Mouse (Mus musculus): ENCODE results near the gene Pik3c2b. TPM values are rescaled to one million over a fixed set of nuclear protein-coding genes. Genes with fewer than 3 reads are reported as not detected.

Gene Pik3c2b
- polyA plus RNA-seq, 1 experiment from 2014 or later, result 2.3 TPM

GRCm38 (mm10) chr1:133148122-133148521, 102.7 kb downstream of the Pik3c2b start:
- ChIA-PET POLR2A (no interaction called here), CTCF (no interaction called here)
- no peaks in the 10 kb centered on the region for H3K27me3 ChIP-seq
- in situ Hi-C loops (cut with MboI; ENCODE audit: low pct_unique_long_range_greater_than_20kb), result no loop called here
- DNase-seq (ENCODE audit: low read depth, low spot score) (no peak), ATAC-seq (no peak)
- no peak for TF ChIP-seq CTCF (IDR thresholded peaks at IDR 0.05)

- POLR2A ChIA-PET, result no interaction called here
- in situ Hi-C loops (cut with MboI; ENCODE audit: low pct_unique_long_range_greater_than_20kb), result no loop called here
- no peak for TF ChIP-seq CTCF (IDR thresholded peaks at IDR 0.05)
- ATAC-seq (no peak), DNase-seq (ENCODE audit: low read depth, low spot score) (no peak)
- H3K27me3 ChIP-seq, result no peaks in the 10 kb centered on the region
- CTCF ChIA-PET, result interaction anchor here (1.1 kb wide), 1 partner anchor 27 kb away, joined by 4 read pairs; no protein-coding TSS in a partner anchor
Observed at GRCm38 (mm10) chr1:133150556-133150955, 105.1 kb downstream of the Pik3c2b start.

GRCm38 (mm10) chr1:133152213-133152612, 106.7 kb downstream of the Pik3c2b start:
- no peak for DNase-seq (ENCODE audit: low read depth, low spot score)
- H3K27me3 ChIP-seq, result no peaks in the 10 kb centered on the region
- no peak for TF ChIP-seq CTCF (IDR thresholded peaks at IDR 0.05)
- CTCF ChIA-PET, result interaction anchor here (1.3 kb wide), 1 partner anchor 201 kb away, joined by 4 read pairs; no protein-coding TSS in a partner anchor
- in situ Hi-C loops (cut with MboI; ENCODE audit: low pct_unique_long_range_greater_than_20kb), result no loop called here
- no peak for ATAC-seq
- POLR2A ChIA-PET, result no interaction called here

GRCm38 (mm10) chr1:133155270-133155669, 109.8 kb downstream of the Pik3c2b start:
- TF ChIP-seq CTCF (IDR thresholded peaks at IDR 0.05), result no peak
- ChIA-PET POLR2A (no interaction called here), CTCF (no interaction called here)
- H3K27me3 ChIP-seq, result no peaks in the 10 kb centered on the region
- no peak for DNase-seq (ENCODE audit: low read depth, low spot score)
- ATAC-seq, result no peak
- in situ Hi-C loops (cut with MboI; ENCODE audit: low pct_unique_long_range_greater_than_20kb), result no loop called here

Other genes starting within 250 kb of the Pik3c2b start
- not detected for gene Lrrn2, start 165.4 kb upstream of the Pik3c2b start, polyA plus RNA-seq (2021)
- 59.2 TPM for gene Mdm4, start 15.1 kb upstream of the Pik3c2b start, polyA plus RNA-seq (2021)
- 44.2 TPM for gene Ppp1r15b, start 85.5 kb downstream of the Pik3c2b start, polyA plus RNA-seq (2021)
- gene Plekha6, start 118.5 kb downstream of the Pik3c2b start, polyA plus RNA-seq (2021), result 17.6 TPM

Data from Patski (cell line).